Mouse (Mus musculus): ENCODE results near the gene Klf7.

DNA sequence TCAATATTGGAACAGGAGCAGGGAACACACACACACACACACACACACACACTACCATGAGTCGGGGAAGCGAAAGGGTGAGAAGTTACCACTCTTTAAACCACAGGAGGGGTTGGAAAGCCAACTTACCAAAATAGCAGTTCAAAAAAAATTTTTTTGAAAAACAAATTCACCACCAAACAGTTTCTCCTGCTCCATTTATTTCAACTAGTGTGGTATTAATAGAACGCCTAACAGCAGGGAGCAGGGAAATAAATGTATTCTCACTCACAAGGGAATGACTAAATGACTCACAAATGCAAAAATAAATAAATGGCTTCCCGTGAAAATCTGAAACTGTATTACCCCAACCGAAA, 127.0 kb downstream of the Klf7 start:
- TF ChIP-seq POLR2A (IDR thresholded peaks at IDR 0.05; ENCODE audit: extremely low read depth, insufficient read depth, low read length) (no peak), CTCF (IDR thresholded peaks at IDR 0.05; ENCODE audit: extremely low read depth, insufficient read depth, low read length) (no peak)

Data from cortical plate, adult 2 months (tissue).